Mouse (Mus musculus) gastrocnemius, adult 2 months (tissue): ENCODE results near the gene Pik3ca. TPM values are rescaled to one million over a fixed set of nuclear protein-coding genes. Genes with fewer than 3 reads are reported as not detected.

Experiments
- DNase-seq: peaks from one replicate; pipeline ENCODE4 v3.0.0; 2022
- H3K27ac ChIP-seq: fragments of 200-600 bp; 2 replicates; pipeline ENCODE4 v1.8.1; 2022; ENCODE audit warnings: mild to moderate bottlenecking
- H3K4me3 ChIP-seq: fragments of 200-600 bp; 2 replicates; pipeline ENCODE4 v1.8.1; 2022; ENCODE audit warnings: mild to moderate bottlenecking, moderate library complexity
- CTCF ChIP-seq: fragments of 200-600 bp; IDR thresholded peaks from 2 replicates; pipeline ENCODE4 v1.8.1; 2022; ENCODE audit warnings: antibody characterized with exemption, mild to moderate bottlenecking, moderate library complexity
- intact Hi-C: fragments of 180-260 bp; cut with DNase I; formaldehyde crosslinking; loops from one replicate; pipeline ENCODE4 v1.15.1; 2025
- total RNA-seq, 2 experiments: library from RNA; stranded (reverse); gene quantifications; 2 replicates each; pipeline ENCODE4 v1.2.3; 2021

Pik3ca gene
- total RNA-seq, 2 experiments from 2014 or later: 40.1 to 63.3 TPM

- Histone ChIP-seq H3K27ac (no peak overlapping the region), H3K4me3 (no peak overlapping the region)
- intact Hi-C loops: no loop called here
- no peak for DNase-seq
- no peak for TF ChIP-seq CTCF
These were observed 15.9 kb upstream of the Pik3ca start for GRCm38 (mm10) chr3:32381556-32381955.

GRCm38 (mm10) chr3:32392841-32393240 is 4.6 kb upstream of the Pik3ca start:
- DNase-seq: no peak
- no peak overlapping the region for H3K27ac ChIP-seq
- no peak for TF ChIP-seq CTCF
- no peak overlapping the region for H3K4me3 ChIP-seq
- intact Hi-C loops: no loop called here

GRCm38 (mm10) chr3:32393986-32394385 is 3.5 kb upstream of the Pik3ca start:
- no peak for DNase-seq
- intact Hi-C loops: no loop called here
- TF ChIP-seq CTCF: no peak
- peak overlapping the region; percentile 48; the same call in 1 of the 2 replicates for H3K27ac ChIP-seq
- no peak overlapping the region for H3K4me3 ChIP-seq

DNA sequence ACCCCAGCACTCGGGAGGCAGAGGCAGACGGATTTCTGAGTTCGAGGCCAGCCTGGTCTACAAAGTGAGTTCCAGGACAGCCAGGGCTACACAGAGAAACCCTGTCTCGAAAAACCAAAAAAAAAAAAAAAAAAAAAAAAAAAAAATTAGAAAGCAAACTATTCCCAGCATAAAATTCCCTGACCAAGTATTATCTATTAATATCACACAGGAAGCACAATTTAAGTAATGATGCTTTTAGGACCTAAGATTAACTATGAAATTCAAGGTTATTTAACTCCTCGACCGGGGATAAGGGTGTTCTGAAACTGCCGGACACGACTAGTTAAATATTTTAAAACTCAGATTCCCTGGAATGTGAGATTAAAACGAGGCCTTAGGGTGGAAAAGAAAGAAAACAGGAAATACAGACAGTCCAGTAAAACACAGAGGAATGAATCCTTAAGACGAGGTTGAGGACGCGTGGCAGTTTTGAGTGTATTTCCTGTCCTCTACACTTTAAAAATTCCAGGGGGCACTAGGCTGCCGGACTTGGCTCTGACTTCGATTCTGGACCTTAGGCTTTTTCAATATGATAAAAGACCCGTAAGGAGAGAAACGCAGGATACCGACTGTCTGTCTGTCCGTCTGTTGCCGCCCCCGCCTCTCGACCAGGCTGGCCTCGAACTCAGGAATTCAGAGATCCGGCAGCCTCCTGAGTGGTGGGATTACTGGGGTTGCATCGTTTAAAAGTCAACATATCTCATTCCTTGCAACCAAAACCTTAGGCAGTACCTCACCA is 1.5 kb upstream of the Pik3ca start:
- peak; percentile 9; the same call in 1 of the 2 replicates for TF ChIP-seq CTCF
- Histone ChIP-seq H3K4me3 (peak overlapping the region; percentile 96), H3K27ac (peak overlapping the region; percentile 91)
- intact Hi-C loops: loop anchor here (5.0 kb wide), 1 partner anchor 116 kb away; the partner anchor contains the start of gene Zfp639
- DNase-seq: peak; percentile 46

GRCm38 (mm10) chr3:32396794-32397460 is 544 bp upstream of the Pik3ca start:
- intact Hi-C loops: loop anchor here (5.0 kb wide), 1 partner anchor 115 kb away; the partner anchor contains the start of gene Zfp639
- DNase-seq: peak; percentile 98
- Histone ChIP-seq H3K4me3 (peak overlapping the region; percentile 96), H3K27ac (peak overlapping the region; percentile 91)
- no peak for TF ChIP-seq CTCF

DNA sequence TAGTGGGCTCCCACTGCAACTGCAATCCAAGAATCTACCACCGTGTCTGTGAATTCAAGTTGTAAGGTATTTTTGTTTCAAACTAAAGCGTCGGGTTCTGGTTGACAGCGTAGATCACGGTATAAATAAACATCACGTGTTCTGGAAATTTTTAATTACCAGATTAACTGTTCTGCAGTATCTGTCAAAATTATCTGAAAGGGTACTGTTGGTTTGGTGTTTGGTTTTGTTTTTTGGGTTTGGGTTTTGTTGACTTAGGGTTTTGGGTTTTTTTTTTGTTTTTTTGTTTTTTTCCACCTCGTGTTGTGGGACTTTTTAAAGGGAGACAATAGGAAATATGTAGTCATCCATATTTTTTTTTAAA is 686 bp downstream of the Pik3ca start:
- no peak for TF ChIP-seq CTCF

DNA sequence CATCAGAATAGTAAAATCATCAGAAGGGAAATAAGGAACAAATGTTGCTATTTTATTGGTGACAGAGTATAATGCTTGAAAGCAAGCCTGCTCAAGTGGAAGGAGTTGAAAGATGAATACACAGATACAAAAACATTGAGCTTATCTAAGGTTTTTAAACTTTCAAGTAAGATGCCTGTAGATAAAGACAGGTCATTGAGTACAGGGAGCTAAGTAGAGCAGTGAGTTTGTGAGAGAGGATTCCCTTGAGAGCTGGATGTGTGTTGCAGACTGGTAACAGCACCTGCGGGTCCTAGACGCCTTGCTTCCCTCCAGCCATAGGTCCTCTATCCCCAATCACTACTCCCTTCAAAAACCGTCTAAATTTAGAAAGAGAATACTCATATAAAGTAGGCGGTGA is 1.2 kb downstream of the Pik3ca start:
- Histone ChIP-seq H3K4me3 (peak overlapping the region; percentile 96), H3K27ac (peak overlapping the region; percentile 91)
- intact Hi-C loops: loop anchor here (5.0 kb wide), 1 partner anchor 114 kb away; the partner anchor contains the start of gene Zfp639
- DNase-seq: no peak
- no peak for TF ChIP-seq CTCF

More for the DNA sequence above, 686 bp downstream of the Pik3ca start:
- Histone ChIP-seq H3K4me3 (peak overlapping the region; percentile 96), H3K27ac (peak overlapping the region; percentile 91)
- no peak for DNase-seq
- intact Hi-C loops: loop anchor here (5.0 kb wide), 1 partner anchor 114 kb away; the partner anchor contains the start of gene Zfp639

GRCm38 (mm10) chr3:32399381-32399780 is 1.9 kb downstream of the Pik3ca start:
- DNase-seq: no peak
- Histone ChIP-seq H3K27ac (peak overlapping the region; percentile 91), H3K4me3 (peak overlapping the region; percentile 15; the same call in 1 of the 2 replicates)
- intact Hi-C loops: loop anchor here (5.0 kb wide), 1 partner anchor 113 kb away; the partner anchor contains the start of gene Zfp639
- TF ChIP-seq CTCF: no peak

DNA sequence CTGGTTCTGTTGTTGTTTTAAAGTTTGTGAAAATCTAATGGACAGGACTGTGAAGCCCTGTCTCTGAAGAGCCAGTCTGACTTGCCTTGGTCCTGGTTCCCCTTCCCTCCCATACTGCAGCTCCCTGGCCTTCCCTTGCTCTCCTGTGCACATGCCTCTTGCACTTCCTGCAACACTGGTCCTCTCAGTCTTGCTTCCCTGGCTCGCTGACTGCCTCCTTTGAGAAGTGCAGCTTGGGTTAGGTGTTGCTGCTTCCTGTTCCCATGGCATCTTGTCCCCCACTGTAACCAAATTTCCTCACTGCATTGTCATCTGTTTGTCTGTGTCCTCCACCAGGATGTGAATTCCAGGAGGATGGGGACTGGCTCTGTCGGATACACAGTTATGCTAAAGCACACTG is 2.5 kb downstream of the Pik3ca start:
- H3K4me3 ChIP-seq: peak overlapping the region; percentile 15; the same call in 1 of the 2 replicates
- DNase-seq: no peak
- peak overlapping the region; percentile 91 for H3K27ac ChIP-seq
- no peak for TF ChIP-seq CTCF
- intact Hi-C loops: loop anchor here (2.0 to 5.0 kb wide), 2 partner anchors 53 to 112 kb away; partner anchors contain the start of gene Zfp639

DNA sequence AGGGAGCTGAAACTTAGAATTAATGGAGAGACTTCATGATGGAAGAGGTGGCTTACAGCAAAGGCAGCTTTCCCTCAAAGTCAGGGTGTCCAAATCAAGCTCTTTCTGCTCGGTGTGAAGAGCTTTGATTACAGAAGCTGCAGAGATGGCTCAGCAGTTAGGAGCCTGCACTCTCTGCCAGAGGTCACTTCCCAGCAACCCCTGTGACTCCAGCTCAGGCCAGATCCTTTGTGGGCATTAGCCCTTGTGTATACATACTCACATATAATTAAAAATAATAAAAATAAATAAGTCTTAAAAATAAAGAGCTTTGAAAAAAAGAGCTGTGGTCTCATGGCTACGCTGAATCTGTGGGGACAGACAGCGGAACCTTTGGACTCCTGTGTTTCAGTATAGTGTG is 4.1 kb downstream of the Pik3ca start:
- intact Hi-C loops: loop anchor here (2.0 kb wide), 1 partner anchor 51 kb away; no protein-coding TSS in a partner anchor
- H3K27ac ChIP-seq: peak overlapping the region; percentile 48
- no peak for TF ChIP-seq CTCF

DNA sequence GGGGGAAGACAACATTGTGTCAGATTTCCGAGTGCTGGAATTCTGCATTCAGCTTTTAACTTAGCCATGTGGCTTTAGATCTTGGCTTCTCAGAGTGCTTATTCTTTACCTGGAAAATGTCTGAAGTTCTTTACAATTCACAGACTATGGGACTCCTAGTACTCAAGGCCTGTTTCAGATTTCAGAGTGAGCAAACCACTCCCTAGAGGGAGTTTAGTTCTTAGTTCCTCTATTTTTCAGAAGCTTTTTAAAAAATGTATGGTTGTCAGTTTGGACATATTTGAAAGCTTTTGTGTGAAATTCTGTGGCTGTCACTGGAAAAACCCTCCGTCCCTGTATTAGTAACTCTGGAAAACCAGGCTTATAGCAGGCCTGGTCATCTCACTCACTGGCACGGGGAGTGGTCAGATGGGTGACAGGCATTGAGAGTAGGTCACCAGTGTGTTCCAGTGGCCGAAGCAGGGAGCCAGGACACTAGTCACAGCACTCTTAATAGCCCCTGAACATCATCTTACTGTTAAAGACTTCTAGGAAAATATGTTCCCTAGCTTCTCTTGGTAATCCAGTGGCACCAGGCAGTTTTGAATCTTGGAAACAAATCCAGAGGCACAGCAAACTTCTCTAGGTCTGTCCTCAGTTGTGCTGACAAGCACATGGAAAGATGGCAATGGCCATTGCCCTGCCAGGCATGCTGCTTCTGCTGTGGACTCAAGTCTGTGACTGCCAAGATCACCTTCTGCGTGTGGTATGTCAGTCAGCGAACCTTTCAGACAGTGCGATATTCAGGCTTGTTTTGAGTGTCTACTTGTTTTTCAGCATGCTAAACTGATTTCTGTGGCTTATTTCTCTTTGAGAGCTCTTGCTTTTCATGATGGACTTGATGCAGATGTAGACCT is 5.8 kb downstream of the Pik3ca start:
- peak; percentile 81 for DNase-seq
- Histone ChIP-seq H3K4me3 (peak overlapping the region; percentile 24), H3K27ac (peak overlapping the region; percentile 69)
- TF ChIP-seq CTCF: no peak
- intact Hi-C loops: loop anchor here (2.0 kb wide), 1 partner anchor 14 kb away; no protein-coding TSS in a partner anchor

More for the DNA sequence above, 4.1 kb downstream of the Pik3ca start:
- DNase-seq: no peak
- H3K4me3 ChIP-seq: no peak overlapping the region; the same call in 1 of the 2 replicates

DNA sequence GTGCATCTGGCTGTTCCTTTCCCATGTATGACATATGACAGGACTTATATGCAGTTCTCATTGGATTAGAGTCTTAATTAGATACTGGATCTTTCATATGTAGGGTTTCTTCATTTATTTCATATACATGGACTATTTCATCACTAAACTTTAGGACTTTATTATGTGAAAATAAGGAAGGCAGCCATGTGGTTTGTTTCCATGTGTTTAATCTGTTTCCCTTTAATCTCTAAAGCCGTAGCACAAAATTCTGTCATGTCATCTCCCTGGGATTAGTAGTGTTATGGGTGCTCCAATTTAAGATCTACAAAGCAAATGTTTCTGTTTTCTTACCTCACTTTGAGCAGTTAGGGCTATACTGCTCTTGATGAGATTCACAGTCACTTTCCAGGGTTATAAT is 8.2 kb downstream of the Pik3ca start:
- no peak overlapping the region for H3K4me3 ChIP-seq

More for the DNA sequence above, 8.2 kb downstream of the Pik3ca start:
- intact Hi-C loops: no loop called here
- no peak for TF ChIP-seq CTCF
- no peak for DNase-seq
- H3K27ac ChIP-seq: no peak overlapping the region
